Mouse (Mus musculus): Measurements from ENCODE around the gene Oosp3. TPM values are rescaled to one million over a fixed set of nuclear protein-coding genes. Genes with fewer than 3 reads are reported as not detected.

Oosp3 gene
- polyA plus RNA-seq, 1 experiment from 2014 or later, result not detected

GRCm38 (mm10) chr19:11698342-11698741 is 1.5 kb downstream of the Oosp3 start:
- WGBS, result 91% methylated on average over 6 of the region's 6 CpGs
- H3K4me3 ChIP-seq (ENCODE audit: low read depth, low read length), result no peak overlapping the region
- TF ChIP-seq CTCF (IDR thresholded peaks at IDR 0.05) (no peak), EP300 (IDR thresholded peaks at IDR 0.05) (no peak)
- no peaks in the 10 kb centered on the region for H3K27me3 ChIP-seq (replicated peaks; ENCODE audit: insufficient read depth, low read length)
- ATAC-seq (no peak), DNase-seq (ENCODE audit: low spot score) (no peak)
- no peaks in the 10 kb centered on the region for H3K36me3 ChIP-seq (ENCODE audit: insufficient read depth, low read length)
- no peaks in the 10 kb centered on the region for H3K9me3 ChIP-seq (ENCODE audit: low read length)
- no peak overlapping the region for H3K9ac ChIP-seq (replicated peaks; ENCODE audit: low read depth)
- no peaks in the 10 kb centered on the region for H3K4me1 ChIP-seq (ENCODE audit: insufficient read depth, low read depth, low read length)
- H3K27ac ChIP-seq (ENCODE audit: low read length), result no peak overlapping the region
- H3K4me2 ChIP-seq (replicated peaks; ENCODE audit: low read depth, low read length), result no peak overlapping the region

- no peak for TF ChIP-seq CTCF (IDR thresholded peaks at IDR 0.05)
- TF ChIP-seq EP300 (IDR thresholded peaks at IDR 0.05), result no peak
- Histone ChIP-seq H3K4me1 (ENCODE audit: insufficient read depth, low read depth, low read length) (no peaks in the 10 kb centered on the region), H3K27me3 (replicated peaks; ENCODE audit: insufficient read depth, low read length) (no peaks in the 10 kb centered on the region), H3K4me3 (ENCODE audit: low read depth, low read length) (no peak overlapping the region), H3K36me3 (ENCODE audit: insufficient read depth, low read length) (no peaks in the 10 kb centered on the region), H3K27ac (ENCODE audit: low read length) (no peak overlapping the region), H3K9ac (replicated peaks; ENCODE audit: low read depth) (no peak overlapping the region), H3K4me2 (replicated peaks; ENCODE audit: low read depth, low read length) (no peak overlapping the region), H3K9me3 (ENCODE audit: low read length) (no peaks in the 10 kb centered on the region)
- ATAC-seq (no peak), DNase-seq (ENCODE audit: low spot score) (no peak)
- WGBS, result 73% methylated on average over 4 of the region's 4 CpGs
Observed at GRCm38 (mm10) chr19:11712451-11712850, 15.6 kb downstream of the Oosp3 start.

- H3K4me3 ChIP-seq (ENCODE audit: low read depth, low read length), result no peak overlapping the region
- 89% methylated on average over 3 of the region's 3 CpGs for WGBS
- H3K4me2 ChIP-seq (replicated peaks; ENCODE audit: low read depth, low read length), result no peak overlapping the region
- no peaks in the 10 kb centered on the region for H3K9me3 ChIP-seq (ENCODE audit: low read length)
- no peak for TF ChIP-seq EP300 (IDR thresholded peaks at IDR 0.05)
- TF ChIP-seq CTCF (IDR thresholded peaks at IDR 0.05), result no peak
- H3K4me1 ChIP-seq (ENCODE audit: insufficient read depth, low read depth, low read length), result no peaks in the 10 kb centered on the region
- no peak overlapping the region for H3K27ac ChIP-seq (ENCODE audit: low read length)
- no peaks in the 10 kb centered on the region for H3K36me3 ChIP-seq (ENCODE audit: insufficient read depth, low read length)
- DNase-seq (ENCODE audit: low spot score), result no peak
- no peak overlapping the region for H3K9ac ChIP-seq (replicated peaks; ENCODE audit: low read depth)
- ATAC-seq, result no peak
- H3K27me3 ChIP-seq (replicated peaks; ENCODE audit: insufficient read depth, low read length), result no peaks in the 10 kb centered on the region
Observed at GRCm38 (mm10) chr19:11720071-11720470, 23.2 kb downstream of the Oosp3 start.

- Histone ChIP-seq H3K9me3 (ENCODE audit: low read length) (no peaks in the 10 kb centered on the region), H3K9ac (replicated peaks; ENCODE audit: low read depth) (no peak overlapping the region), H3K4me3 (ENCODE audit: low read depth, low read length) (no peak overlapping the region), H3K27me3 (replicated peaks; ENCODE audit: insufficient read depth, low read length) (no peaks in the 10 kb centered on the region), H3K27ac (ENCODE audit: low read length) (no peak overlapping the region), H3K36me3 (ENCODE audit: insufficient read depth, low read length) (no peaks in the 10 kb centered on the region), H3K4me1 (ENCODE audit: insufficient read depth, low read depth, low read length) (no peaks in the 10 kb centered on the region), H3K4me2 (replicated peaks; ENCODE audit: low read depth, low read length) (no peak overlapping the region)
- DNase-seq (ENCODE audit: low spot score) (no peak), ATAC-seq (peak; percentile 72)
- 44% methylated on average over 2 of the region's 2 CpGs for WGBS
- TF ChIP-seq EP300 (IDR thresholded peaks at IDR 0.05) (no peak), CTCF (IDR thresholded peaks at IDR 0.05) (no peak)
Observed at GRCm38 (mm10) chr19:11723870-11724269, 27.0 kb downstream of the Oosp3 start.

- H3K36me3 ChIP-seq (ENCODE audit: insufficient read depth, low read length), result no peaks in the 10 kb centered on the region
- H3K4me2 ChIP-seq (replicated peaks; ENCODE audit: low read depth, low read length), result no peak overlapping the region
- ATAC-seq, result peak; percentile 91
- peak; percentile 81 for DNase-seq (ENCODE audit: low spot score)
- no peak overlapping the region for H3K27ac ChIP-seq (ENCODE audit: low read length)
- no peaks in the 10 kb centered on the region for H3K9me3 ChIP-seq (ENCODE audit: low read length)
- H3K4me1 ChIP-seq (ENCODE audit: insufficient read depth, low read depth, low read length), result no peaks in the 10 kb centered on the region
- 25% methylated on average over 6 of the region's 6 CpGs for WGBS
- H3K27me3 ChIP-seq (replicated peaks; ENCODE audit: insufficient read depth, low read length), result no peaks in the 10 kb centered on the region
- TF ChIP-seq EP300 (IDR thresholded peaks at IDR 0.05), result 0 out of 2 replicates have a peak, but pooled peaks have one; percentile 38
- TF ChIP-seq CTCF (IDR thresholded peaks at IDR 0.05), result no peak
- H3K4me3 ChIP-seq (ENCODE audit: low read depth, low read length), result no peak overlapping the region
- no peak overlapping the region for H3K9ac ChIP-seq (replicated peaks; ENCODE audit: low read depth)
Observed at GRCm38 (mm10) chr19:11724275-11724674, 27.4 kb downstream of the Oosp3 start.

- Histone ChIP-seq H3K9me3 (ENCODE audit: low read length) (no peaks in the 10 kb centered on the region), H3K36me3 (ENCODE audit: insufficient read depth, low read length) (no peaks in the 10 kb centered on the region), H3K27ac (ENCODE audit: low read length) (no peak overlapping the region), H3K4me2 (replicated peaks; ENCODE audit: low read depth, low read length) (no peak overlapping the region), H3K4me3 (ENCODE audit: low read depth, low read length) (no peak overlapping the region), H3K27me3 (replicated peaks; ENCODE audit: insufficient read depth, low read length) (no peaks in the 10 kb centered on the region), H3K9ac (replicated peaks; ENCODE audit: low read depth) (no peak overlapping the region), H3K4me1 (ENCODE audit: insufficient read depth, low read depth, low read length) (no peaks in the 10 kb centered on the region)
- ATAC-seq (no peak), DNase-seq (ENCODE audit: low spot score) (peak; percentile 10)
- TF ChIP-seq EP300 (IDR thresholded peaks at IDR 0.05), result no peak
- TF ChIP-seq CTCF (IDR thresholded peaks at IDR 0.05), result no peak
- 38% methylated on average over 2 of the region's 2 CpGs for WGBS
Observed at GRCm38 (mm10) chr19:11725915-11726314, 29.1 kb downstream of the Oosp3 start.

- 84% methylated on average over 5 of the region's 5 CpGs for WGBS
Observed at GRCm38 (mm10) chr19:11727304-11727703, 30.4 kb downstream of the Oosp3 start.

More at GRCm38 (mm10) chr19:11727304-11727703, 30.4 kb downstream of the Oosp3 start:
- ATAC-seq, result no peak
- Histone ChIP-seq H3K9me3 (ENCODE audit: low read length) (no peaks in the 10 kb centered on the region), H3K36me3 (ENCODE audit: insufficient read depth, low read length) (no peaks in the 10 kb centered on the region), H3K27me3 (replicated peaks; ENCODE audit: insufficient read depth, low read length) (no peaks in the 10 kb centered on the region), H3K9ac (replicated peaks; ENCODE audit: low read depth) (no peak overlapping the region), H3K4me2 (replicated peaks; ENCODE audit: low read depth, low read length) (no peak overlapping the region), H3K4me3 (ENCODE audit: low read depth, low read length) (no peak overlapping the region), H3K27ac (ENCODE audit: low read length) (no peak overlapping the region), H3K4me1 (ENCODE audit: insufficient read depth, low read depth, low read length) (no peaks in the 10 kb centered on the region)
- no peak for DNase-seq (ENCODE audit: low spot score)
- TF ChIP-seq CTCF (IDR thresholded peaks at IDR 0.05) (no peak), EP300 (IDR thresholded peaks at IDR 0.05) (no peak)

All from lung, postnatal 0 days (tissue).